Mouse (Mus musculus): ENCODE results near the gene Gm11937.
"Not testable (repeated sequence)": the region's sequence is repeated elsewhere in the genome, so short reads cannot be mapped to it uniquely, and the experiment has no call there.

- not testable (repeated sequence) for TF ChIP-seq POLR2A (IDR thresholded peaks at IDR 0.05; ENCODE audit: low read depth, low read length); CTCF (IDR thresholded peaks at IDR 0.05; ENCODE audit: extremely low read depth, insufficient read length, insufficient replicate concordance, low read depth, low read length)
These were observed 48.5 kb upstream of the Gm11937 start, which contains the start of gene Gm11563 for GRCm38 (mm10) chr11:99658467-99659010.

Data from small intestine, adult 2 months (tissue).